Mouse (Mus musculus): ENCODE measurements around the gene Yy1.

The Yy1 gene

DNA sequence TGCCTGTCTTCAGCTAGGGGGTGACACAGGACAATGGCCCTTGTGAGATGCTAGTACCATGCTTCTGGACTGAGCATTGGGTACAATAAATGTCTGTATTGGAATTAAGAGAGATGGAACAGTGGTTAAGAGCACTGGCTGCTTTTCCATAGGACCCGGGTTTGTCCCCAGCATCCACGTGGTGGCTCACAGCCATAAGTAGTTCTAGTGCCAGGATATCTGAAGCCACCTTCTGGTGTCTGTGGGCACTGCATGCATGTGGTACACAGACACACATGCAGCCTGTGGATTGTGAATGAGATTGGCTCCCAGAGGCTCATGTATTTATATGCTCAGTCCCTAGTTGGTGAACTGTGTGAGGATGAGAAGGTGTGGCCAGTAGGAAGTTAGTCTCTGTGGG lies 76.8 kb downstream of the Yy1 start:
- DNase-seq: no peak
